Mouse (Mus musculus) embryonic fibroblast, embryonic 13.5 days (primary cell): Measurements from ENCODE around the gene Prkcd.

Source experiments
- CTCF ChIP-seq: IDR thresholded peaks from 2 replicates; pipeline ENCODE4 v1.5.1; 2011; ENCODE audit warnings: mild to moderate bottlenecking, control low read depth, low read length, moderate library complexity, borderline replicate concordance; ENCODE audit not compliant: insufficient read depth
- POLR2A ChIP-seq: IDR thresholded peaks from 2 replicates; pipeline ENCODE4 v1.6.1; 2011; ENCODE audit warnings: low read depth, mild to moderate bottlenecking, control low read depth, low read length, moderate library complexity

DNA sequence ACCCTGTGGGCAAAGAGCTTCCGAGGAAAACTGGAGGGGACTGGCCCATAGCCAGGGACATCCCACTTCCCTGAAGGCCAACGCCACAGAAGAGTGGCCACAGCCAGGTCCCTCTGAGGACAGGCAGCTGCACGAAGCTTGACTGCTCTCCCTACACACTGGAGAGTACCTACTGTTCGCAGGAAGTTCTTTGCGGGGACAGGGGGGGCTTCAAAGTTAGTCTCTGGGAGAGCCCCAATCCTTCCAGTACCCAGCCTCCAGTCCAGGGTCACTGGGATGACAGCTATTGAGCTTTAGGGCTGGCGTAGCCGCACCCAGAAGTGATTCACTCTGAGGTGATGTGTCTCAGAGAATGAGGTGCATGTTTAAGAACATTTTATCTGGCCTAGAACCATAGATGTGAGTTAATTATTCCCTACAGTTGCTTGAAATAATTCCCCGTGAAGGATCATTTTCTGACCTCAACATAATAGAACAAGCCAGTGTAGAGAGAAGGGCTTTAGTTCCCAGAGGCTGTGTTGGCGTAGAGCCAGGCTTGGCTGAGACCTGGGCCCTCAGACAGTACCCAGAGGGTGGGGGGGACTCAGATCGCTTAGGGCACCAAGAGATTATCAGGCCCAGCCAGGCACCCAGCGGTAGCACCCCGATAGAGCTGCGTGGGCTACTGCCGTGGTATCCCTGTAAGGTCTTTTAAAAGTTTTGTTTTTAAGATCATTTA, 64.4 kb downstream of the Prkcd start:
- TF ChIP-seq CTCF (no peak), POLR2A (no peak)
